Mouse (Mus musculus) granulocyte monocyte progenitor cell, adult 5-6 weeks (primary cell): ENCODE measurements at regions not wholly inside any gene's neighbourhood (a gene's known extent, or its start where the extent isn't known, plus 50 kb on each side); places are given as distances from the start of the nearest gene placed in this dataset.

Experiments
- ATAC-seq: replicated peaks from 2 replicates; pipeline ENCODE4 v1.8.0; 2016; ENCODE audit warnings: mild to moderate bottlenecking, moderate TSS enrichment, inconsistent platforms; ENCODE audit not compliant: poor library complexity, severe bottlenecking

- ATAC-seq: no peak
Observed at GRCm38 (mm10) chr10:38147421-38147820, 674.2 kb downstream of the Rfpl4b start.

- ATAC-seq: no peak
Observed at GRCm38 (mm10) chr10:38139196-38139595, 682.4 kb downstream of the Rfpl4b start.

DNA sequence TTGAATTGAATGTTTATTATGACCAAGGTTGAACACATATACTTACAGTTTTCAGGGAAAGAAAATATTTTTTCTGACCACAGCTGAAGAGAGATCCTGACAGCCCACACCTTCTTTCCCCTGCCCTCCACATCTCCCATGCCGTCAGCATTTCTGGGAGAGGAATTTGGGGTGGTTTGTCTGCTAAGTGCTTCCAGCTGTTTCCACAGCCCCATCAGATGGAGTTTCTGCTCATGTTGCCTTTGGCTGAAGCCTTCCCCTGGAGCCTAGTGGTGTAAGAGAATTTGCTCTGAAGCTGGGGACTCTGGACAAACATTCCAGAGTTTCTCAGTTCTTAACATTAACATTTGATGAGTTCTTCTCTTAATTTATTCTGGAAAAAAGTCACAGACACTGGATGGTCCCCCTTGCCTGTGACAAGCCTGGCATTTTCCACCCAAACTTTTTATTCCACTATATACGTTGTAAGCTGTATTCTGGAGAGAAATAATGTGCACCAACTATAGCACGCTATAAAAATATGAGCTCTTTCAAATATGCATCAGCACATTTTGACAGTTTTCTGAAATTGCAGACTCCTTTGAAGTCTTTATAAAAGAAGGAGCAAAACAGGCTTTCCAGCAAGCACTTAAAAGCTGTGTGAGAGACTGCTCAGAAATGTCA, 699.5 kb downstream of the Rfpl4b start:
- ATAC-seq: no peak

GRCm38 (mm10) chr10:38118601-38119000, 703.0 kb downstream of the Rfpl4b start:
- no peak for ATAC-seq

- ATAC-seq: no peak
Observed at GRCm38 (mm10) chr10:38116516-38116915, 705.1 kb downstream of the Rfpl4b start.

GRCm38 (mm10) chr10:38114194-38114593, 707.4 kb downstream of the Rfpl4b start:
- ATAC-seq: no peak

GRCm38 (mm10) chr10:38108591-38108990, 713.0 kb downstream of the Rfpl4b start:
- no peak for ATAC-seq

GRCm38 (mm10) chr10:38103570-38103969, 718.0 kb downstream of the Rfpl4b start:
- ATAC-seq: no peak

- ATAC-seq: no peak
Observed at GRCm38 (mm10) chr10:38078521-38078920, 743.1 kb downstream of the Rfpl4b start.

DNA sequence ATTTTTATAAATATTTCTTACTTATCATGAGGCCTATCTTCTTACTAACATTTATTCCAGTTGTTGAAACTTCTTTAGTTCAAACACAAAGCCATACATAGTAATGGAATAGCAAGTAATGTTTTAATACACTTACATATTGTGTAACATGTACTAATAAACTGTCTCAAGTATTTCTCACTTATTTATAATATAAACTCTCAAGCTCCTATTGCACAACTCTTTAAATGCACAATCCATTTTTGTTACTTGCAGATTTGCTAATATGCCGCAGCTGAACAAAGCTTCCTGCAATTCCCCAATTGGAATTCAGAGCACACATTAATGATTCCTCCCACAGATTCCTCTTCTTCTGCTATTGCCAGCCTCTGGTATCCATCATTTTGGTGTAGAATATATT, 749.2 kb downstream of the Rfpl4b start:
- no peak for ATAC-seq

DNA sequence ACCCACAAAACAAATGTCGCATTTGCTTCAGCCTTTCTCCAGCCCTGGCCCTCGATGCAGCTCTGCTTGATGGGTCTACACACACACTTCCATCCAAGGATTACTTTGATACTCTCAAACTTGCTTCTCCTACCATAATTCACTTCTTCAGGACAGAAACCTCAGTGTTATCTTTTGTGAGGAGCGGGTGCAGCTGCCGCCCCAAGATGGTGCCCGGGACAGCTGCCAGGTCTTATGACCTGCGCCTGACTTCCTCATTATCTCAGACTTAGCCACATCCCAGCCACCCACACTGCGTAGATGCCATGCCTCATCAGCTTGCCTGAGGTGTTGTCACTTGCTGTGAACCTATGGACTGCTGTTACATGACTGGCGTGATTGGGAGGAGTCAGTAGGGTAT, 762.5 kb downstream of the Rfpl4b start:
- ATAC-seq: no peak

GRCm38 (mm10) chr10:38010452-38010851, 811.1 kb downstream of the Rfpl4b start:
- no peak for ATAC-seq

DNA sequence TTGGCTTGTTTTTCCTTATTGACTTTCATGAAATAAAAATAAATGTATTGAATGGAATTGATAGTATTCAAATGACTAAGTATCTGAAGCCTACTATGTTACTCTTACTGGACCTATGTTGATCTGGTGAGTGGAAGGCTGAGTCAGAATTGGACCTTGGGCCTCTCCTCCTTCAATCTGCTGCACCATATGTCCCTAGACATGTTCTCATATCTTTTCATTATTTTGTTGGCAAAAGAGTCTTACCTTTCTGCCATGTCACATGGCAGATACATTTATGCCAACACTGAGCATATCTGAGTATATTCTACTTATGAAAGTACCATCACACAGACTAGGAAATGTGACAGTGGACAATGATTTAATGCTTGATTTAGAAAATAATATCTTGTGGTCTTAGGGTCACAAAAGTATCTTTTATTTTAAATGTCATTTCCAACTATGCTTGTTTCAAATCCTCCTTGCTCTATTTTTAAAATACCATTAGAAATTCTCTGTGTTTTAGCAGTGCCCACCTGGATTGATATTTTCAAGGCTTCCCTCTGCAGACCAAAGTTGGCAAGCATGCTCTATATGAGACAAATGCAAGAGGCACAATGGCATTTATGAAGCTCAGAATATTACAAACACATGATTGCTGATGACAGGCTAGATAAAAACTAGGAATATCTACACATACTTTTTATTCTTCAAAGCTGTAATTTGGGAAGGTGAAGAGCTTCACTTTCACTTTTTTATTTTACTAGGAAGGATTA, 825.7 kb downstream of the Rfpl4b start:
- no peak for ATAC-seq

DNA sequence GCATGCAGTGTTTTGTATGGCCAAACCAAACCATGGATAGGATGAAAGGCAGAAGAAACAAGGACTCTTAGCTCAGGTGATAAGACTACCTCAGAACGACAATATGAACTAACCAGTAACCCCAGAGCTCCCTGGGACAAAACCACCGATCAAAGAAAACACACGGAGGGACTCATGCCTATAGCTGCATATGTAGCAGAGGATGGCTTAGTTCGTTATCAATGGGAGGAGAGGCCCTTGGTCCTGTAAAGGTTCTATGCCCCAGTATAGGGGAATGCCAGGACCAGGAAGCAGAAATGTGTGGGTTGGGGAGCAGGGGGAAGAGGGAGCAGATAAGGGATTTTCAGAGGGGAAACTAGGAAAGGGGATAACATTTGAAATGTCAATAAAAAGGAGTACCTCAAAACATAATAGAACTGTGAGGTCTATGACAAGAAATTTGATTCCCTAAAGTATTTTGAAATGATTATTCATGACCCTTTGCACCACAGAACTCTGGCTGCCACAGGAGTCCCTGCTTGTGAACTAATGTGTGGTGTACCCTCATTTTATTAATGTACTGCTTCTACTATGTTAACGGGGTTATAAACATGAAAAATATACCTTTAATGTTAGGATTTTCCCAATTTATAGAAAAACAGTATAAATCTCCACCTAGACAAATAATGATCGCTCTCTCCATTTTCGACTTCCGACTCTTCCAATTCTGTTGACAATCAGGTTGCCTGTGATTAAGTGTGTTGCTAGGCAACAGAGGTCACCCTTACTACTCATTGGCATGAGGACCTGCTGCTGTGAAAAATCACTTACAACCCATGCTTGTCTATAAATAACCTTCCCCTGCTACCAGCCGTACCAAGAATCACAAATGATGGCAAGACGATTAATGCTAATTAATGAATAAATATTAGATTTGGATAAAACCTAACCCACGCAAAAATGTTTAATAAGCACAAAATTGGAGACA, 833.0 kb downstream of the Rfpl4b start:
- ATAC-seq: no peak

- peak; percentile 99 for ATAC-seq
Observed at GRCm38 (mm10) chr10:37978899-37979539, 840.3 kb upstream of the Marcks start.

- no peak for ATAC-seq
Observed at GRCm38 (mm10) chr10:37960051-37960450, 821.3 kb upstream of the Marcks start.

DNA sequence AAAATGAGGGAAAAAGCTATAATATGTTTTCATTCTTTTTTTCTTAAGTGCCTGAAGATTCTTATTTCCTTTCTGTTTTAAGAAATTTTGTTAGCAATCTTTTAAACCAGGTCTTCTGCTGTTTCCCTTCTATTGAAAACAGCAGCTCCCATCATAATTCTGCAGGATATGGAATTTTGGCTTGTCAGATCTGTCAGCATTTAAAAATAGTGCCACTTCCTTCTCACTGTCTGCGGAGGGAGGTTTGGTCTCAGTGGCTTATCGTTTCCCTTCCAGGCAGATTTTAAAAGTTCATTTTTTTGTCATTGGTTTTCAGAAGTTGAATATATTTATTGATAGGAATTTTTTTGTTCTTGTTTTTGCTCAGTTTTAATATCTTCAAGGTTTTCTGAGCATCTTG, 776.1 kb upstream of the Marcks start:
- ATAC-seq: no peak

- ATAC-seq: peak; percentile 63
Observed at GRCm38 (mm10) chr10:37911669-37912068, 772.9 kb upstream of the Marcks start.

GRCm38 (mm10) chr10:37908276-37908675, 769.6 kb upstream of the Marcks start:
- ATAC-seq: no peak

DNA sequence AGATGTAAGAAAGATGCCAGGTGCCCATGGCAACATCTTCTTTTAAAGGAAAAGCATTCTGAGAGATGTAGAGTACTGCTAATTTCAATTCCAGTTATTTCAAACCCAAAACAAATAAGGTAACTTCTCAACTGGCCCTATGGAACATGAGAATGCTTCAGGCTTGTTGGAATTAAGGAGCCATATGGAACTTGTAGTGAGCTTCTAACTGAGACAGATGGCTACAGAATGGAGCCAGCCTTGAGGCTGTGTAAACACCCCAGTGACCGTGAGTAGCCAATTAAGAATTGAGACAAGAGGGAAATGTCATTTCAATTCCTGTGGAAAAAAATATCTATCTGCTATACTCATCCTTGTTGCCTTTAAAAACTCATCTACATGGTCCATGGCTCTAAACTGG, 769.0 kb upstream of the Marcks start:
- ATAC-seq: no peak
